Mouse (Mus musculus) splenic B cell, adult 2 months (primary cell): ENCODE measurements at regions not wholly inside any gene's neighbourhood (a gene's known extent, or its start where the extent isn't known, plus 50 kb on each side); places are given as distances from the start of the nearest gene placed in this dataset.

Experiments
- DNase-seq: peaks from one replicate; pipeline ENCODE4 v3.0.0-alpha.2; 2011; ENCODE audit warnings: low read depth, low spot score
- H3K27me3 ChIP-seq: 2 replicates; pipeline ENCODE4 v1.6.1; 2012; ENCODE audit warnings: mild to moderate bottlenecking, low read length, moderate library complexity, mixed read lengths; ENCODE audit not compliant: control insufficient read depth, poor library complexity, insufficient read depth, severe bottlenecking
- H3K36me3 ChIP-seq: 2 replicates; pipeline ENCODE4 v1.6.1; 2012; ENCODE audit warnings: mild to moderate bottlenecking, low read length, moderate library complexity, mixed read lengths; ENCODE audit not compliant: control insufficient read depth, poor library complexity, insufficient read depth, severe bottlenecking

DNA sequence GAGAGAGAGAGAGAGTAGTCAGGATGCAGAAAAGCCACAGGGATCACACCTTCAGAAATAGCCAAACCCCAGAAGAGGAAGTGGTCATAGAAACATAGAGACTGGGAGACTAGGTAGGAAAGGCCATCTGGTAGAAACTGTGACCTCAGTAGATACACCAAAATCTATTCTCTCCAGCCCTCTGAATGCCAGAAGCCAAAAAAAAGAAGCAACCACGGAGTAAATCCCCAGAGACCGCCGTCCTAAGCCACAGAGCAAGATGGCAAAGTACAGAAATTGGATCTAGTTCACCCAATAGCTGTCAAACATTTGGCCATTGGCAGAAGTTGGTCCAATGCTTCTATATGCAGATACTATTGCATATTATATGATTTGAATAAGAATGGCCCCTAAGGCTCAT is 86.5 kb upstream of the Usp24 start:
- no peak for DNase-seq
- Histone ChIP-seq H3K36me3 (no peaks in the 10 kb centered on the region), H3K27me3 (no peaks in the 10 kb centered on the region)

DNA sequence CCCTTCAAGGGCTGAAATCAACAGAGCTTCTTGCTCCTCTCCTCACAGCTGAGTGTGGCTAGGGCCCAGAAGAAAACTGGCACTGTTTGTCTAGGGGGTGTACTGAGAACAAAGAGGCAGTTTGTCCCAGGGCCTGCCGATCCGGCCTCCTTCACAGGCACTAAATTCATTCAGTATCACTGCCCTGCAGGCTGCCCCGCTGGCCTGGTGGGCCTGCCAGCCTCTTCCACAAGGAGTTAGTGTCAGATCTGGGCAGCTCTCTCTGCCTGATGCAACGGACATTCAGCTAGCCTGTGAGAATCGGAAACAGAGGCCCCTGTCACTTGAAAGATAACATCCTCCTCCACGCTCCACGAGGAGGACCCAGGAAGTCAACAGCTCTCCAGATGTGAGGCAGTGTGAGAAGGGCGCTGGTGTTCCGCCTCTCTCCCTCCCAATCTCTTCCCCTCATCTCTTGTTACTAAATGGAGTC is 83.5 kb upstream of the Usp24 start:
- no peaks in the 10 kb centered on the region for H3K27me3 ChIP-seq
- DNase-seq = no peak
- H3K36me3 ChIP-seq = no peaks in the 10 kb centered on the region

DNA sequence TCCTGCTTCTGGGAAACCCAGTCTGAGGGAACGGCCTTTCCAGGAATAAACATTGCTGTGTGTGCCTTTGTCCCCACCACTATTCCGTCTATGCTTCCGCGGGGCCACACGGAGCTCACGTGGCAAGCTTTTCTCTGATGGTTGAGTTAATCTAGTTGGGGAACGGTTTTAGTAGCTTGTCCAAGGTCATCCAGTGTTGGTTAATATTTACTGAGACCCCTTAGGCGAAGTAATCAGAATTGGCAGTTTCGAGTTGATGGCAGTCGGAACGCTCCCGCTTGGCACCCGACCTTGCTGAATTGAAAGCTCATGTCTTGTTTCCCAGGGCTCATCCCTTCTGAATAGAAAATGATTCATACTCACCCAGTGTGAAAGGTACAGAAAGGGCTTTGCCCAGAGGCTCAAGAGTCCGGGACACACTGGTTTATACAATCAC is 71.6 kb upstream of the Usp24 start:
- H3K27me3 ChIP-seq = no peaks in the 10 kb centered on the region
- no peak for DNase-seq
- H3K36me3 ChIP-seq = no peaks in the 10 kb centered on the region

DNA sequence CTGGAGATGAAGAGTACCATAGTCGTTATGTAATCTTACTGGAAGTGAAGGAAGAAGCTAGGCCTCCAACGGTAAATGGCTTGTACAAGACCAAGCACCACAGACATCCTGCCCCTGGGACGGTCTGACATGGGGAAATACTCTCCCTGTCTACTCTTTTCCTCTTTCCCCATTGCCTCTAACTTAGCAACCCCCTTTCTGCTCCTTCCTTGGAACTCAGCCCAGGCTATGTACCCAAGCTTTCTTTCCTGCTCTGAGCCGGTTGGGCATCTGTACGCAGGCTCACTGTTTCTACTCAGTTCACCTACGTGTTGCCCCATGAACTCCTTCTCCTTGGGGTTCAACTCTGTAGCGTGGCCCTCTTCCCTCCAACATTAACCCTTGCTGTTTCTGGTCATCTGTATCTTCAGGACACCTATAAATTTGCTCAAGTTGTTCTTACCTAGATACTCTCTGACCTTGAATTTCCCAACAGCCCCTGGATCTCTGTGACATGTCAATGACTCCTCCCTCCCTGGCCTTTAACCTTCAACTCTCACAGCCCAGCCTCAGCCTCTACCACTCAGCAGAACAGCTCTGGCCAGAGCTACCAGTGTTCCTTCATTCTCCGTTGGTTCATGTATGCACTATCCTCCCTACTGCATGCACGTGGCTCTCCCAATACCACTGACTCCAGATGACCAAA is 71.0 kb upstream of the Usp24 start:
- DNase-seq = no peak
- H3K36me3 ChIP-seq = no peaks in the 10 kb centered on the region
- no peaks in the 10 kb centered on the region for H3K27me3 ChIP-seq

DNA sequence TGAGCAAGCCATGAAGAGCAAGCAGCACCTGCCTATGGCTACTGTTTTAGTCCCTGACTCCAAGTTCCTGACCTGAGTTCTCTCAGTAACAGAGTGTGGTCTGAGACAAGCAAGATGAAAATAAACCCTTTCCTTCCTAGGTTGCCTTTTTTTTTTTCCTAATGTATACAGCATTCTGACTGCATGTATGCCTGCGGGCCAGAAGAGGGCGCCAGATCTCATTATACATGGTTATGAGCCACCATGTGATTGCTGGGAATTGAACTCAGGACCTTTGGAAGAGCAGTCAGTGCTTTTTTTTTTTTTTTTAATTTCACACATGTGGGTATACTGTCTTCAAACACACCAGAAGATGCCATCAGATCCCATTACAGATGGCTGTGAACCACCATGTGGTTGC is 69.3 kb upstream of the Usp24 start:
- H3K27me3 ChIP-seq = no peaks in the 10 kb centered on the region
- H3K36me3 ChIP-seq = no peaks in the 10 kb centered on the region
- DNase-seq = no peak

DNA sequence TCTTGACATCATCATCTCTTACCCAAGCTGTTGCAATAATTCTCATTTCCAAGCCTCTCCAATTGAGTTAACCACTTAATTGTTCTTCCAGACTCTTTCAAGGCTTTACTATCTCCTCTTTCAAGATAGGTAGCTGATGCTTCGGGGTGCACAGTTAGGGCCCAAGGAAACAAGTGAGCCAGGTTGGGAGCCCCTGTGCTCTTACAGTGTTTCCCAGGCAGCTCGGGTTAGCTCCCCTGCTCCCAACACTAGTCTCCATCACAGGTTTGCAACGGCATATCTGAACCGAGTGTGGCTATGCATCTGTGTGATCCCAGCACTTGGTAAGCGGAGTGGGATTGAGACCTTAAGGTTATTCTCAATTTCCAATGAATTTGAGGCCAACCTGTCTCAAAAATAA is 68.6 kb upstream of the Usp24 start:
- no peak for DNase-seq
- Histone ChIP-seq H3K27me3 (no peaks in the 10 kb centered on the region), H3K36me3 (no peaks in the 10 kb centered on the region)

DNA sequence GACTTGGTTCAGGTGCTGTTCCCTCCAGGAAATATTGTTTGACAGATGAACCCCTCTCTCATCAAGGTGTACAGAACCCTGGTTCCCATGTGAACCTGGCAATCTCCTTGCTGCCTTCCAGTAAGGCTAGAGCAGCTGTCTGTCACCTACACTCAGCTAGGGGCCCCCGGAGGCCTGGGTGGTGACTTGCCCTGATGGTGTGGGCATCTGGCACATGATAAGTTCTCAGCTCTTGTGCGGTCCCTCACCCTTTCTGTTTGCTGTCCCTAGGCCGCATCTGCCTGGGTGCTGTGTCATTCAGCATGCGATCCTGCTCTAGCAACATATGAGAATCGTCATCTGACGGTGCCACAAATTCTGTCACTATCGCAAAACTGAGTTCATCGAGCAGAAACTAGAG is 67.7 kb upstream of the Usp24 start:
- H3K27me3 ChIP-seq = no peaks in the 10 kb centered on the region
- DNase-seq = no peak
- no peaks in the 10 kb centered on the region for H3K36me3 ChIP-seq

DNA sequence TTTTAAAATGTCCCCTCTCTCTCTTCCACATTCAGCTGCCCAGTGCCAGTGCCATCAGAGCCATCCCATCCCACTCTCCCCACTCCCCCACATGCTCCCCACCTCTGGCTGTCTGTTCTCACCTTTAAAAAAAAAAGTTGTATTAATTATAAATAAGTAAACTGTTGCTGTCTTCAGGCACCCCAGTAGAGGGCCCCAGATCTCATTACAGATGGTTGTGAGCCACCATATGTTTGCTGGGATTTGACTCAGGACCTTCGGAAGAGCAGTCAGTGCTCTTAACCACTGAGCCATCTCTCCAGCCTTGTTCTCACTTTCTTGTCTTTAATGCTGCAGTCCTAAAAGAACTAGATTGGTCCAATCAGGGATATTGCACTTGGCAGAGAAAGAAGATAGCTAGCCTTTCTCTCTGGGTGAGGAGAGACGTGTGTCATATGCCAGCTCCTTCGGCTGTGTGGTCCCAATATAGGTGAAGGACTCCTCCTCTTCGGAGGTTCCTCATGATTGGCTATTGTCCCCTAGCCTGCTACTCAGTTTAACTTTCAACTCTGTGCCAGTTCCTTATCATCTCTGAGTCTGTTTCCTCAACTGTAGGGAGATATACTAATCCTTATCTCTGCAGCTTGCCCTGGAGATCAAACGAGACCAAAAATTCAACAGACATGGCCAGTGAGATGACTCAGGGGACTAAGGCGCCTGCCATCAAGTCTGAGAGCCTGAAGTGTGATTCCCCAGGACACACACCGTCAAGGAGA is 66.8 kb upstream of the Usp24 start:
- Histone ChIP-seq H3K36me3 (no peaks in the 10 kb centered on the region), H3K27me3 (no peaks in the 10 kb centered on the region)
- peak; percentile 8 for DNase-seq

DNA sequence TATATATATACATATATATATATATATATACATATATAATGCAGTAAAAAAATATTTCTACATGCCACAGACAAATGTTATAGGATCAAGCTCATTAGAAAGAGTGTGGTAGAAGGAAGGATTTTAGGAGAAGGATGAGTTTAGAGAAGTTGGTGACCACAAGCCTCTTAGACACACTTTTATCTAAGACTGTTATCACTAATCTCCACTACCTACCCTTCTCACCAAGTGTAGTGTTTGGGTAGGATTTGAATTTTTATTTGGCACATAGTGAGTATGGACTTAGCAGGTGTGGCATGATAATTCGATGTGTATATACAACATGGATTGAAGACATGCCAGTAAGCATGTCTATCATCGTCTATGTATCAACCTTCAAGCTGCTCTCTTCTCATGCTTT is 66.0 kb upstream of the Usp24 start:
- DNase-seq = no peak
- no peaks in the 10 kb centered on the region for H3K27me3 ChIP-seq
- no peaks in the 10 kb centered on the region for H3K36me3 ChIP-seq

DNA sequence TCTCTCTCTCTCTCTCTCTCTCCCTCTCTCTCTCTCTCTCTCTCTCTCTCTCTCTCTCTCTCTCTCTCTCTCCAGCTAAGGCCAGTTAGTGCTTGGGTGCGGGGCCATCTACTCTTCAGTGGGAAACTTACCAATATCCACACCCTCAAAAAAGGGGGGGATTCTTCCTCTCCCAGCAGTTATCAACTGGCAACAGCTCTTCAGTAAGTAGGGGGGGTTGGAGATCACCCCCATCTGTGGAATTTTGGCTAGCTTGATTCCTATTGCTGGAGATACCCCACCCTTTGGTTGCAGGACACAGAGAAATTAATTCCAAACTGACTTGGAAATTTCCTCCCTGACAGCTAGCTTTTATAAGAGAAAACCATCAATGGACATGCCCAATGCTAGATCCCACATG is 64.6 kb upstream of the Usp24 start:
- Histone ChIP-seq H3K27me3 (no peaks in the 10 kb centered on the region), H3K36me3 (no peaks in the 10 kb centered on the region)
- no peak for DNase-seq

DNA sequence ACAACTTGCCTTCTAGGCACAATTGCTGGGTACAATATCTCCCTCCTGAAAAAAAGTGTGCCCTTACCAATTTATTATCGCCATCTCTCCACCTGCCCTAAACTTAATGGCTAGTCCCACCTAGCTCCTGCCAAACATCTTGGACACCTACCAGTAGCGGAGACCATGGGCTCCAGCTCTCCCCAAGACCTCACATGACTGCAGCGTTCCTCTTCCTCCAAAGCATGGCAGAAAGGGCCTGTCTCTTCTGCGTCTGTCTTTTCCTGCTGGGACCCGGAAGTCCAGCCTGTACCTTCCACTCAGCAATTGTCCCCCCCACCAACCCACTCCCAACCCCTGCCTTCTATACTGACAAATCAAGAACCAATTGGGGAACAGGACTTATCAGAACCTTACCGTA is 63.1 kb upstream of the Usp24 start:
- H3K27me3 ChIP-seq = no peaks in the 10 kb centered on the region
- DNase-seq = no peak
- no peaks in the 10 kb centered on the region for H3K36me3 ChIP-seq

DNA sequence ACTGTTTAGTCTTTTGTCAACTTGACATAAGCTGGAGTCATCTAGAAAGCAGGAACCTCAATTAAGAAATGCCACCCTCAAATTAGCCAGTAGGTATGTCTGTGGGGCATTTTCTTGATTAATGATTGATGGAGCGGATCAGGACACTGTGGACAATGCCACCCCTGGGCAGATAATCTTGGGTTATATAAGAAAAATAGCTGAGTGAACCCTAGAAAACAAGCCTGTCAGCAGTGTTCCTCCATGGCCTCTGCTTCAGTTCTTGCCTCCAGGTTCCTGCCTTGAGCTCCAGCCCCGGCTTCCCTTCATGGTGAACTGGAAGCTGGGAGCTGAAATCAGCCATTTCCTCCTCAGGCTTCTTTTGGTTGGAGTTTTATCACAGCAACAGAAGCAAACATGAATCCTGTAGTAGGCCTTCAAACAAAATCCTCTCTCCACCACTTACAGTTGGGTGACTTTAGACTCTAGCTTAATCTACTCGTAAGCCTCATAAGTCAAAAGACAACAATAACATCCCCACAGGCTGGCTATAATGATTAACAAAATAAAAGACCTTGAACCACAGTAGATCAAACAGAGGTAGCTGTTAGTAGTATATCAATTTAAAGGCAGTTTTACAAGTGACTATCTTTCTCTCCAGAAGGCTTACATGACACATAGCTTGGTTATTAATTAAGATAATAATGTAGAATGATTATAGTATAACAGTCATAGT is 61.1 kb upstream of the Usp24 start:
- no peaks in the 10 kb centered on the region for H3K27me3 ChIP-seq
- no peaks in the 10 kb centered on the region for H3K36me3 ChIP-seq
- DNase-seq = no peak

DNA sequence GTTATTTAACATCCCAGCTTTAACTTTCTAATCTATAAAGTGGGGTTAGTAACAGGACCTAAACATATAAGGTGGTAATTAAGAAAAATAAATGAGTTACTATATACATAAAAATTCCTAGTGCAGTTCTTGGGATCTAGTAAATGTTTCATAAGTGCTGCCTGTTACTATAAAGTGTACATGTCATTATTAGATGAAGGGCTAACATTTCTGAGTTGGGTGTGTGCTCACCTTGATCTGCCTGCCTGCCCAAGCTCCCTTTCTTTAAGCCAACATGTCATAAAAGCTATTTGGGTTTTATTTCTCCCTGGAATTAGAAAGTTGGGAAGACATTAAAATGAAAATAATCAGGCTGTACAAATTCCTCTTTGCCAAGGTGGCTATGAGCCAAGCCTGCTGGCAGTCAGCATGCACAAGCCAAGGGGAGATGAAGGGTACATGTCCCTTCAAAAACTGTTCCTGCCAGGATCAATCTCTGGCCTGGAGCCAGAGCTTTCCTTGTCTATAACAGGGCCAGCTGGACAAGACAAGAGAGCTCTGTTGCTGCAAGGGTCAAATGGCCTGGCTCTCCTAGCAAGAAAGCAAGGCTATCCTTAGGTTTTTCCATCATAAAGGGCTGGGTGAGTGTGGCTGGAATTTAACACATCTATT is 59.9 kb upstream of the Usp24 start:
- no peaks in the 10 kb centered on the region for H3K27me3 ChIP-seq
- DNase-seq = no peak
- no peaks in the 10 kb centered on the region for H3K36me3 ChIP-seq

DNA sequence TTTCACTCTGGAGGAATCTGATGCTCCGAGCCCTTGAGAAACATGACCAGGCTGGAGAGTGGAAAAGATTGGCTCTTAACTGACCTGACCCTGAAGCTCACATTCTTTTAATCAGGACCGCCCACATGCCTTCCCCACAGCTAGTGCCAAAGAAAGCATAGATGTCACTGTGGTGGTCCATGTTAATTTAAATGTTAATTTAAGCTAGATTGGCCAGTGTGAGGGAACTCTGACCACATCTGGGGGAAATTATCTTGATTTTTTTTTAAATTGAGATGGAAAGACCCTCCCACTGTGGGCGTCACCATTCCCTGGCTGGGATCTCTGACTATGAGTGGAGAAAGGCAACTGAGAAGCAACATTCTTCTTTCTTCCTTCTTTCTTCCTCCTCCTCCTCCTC is 54.6 kb upstream of the Usp24 start:
- DNase-seq = no peak
- no peaks in the 10 kb centered on the region for H3K27me3 ChIP-seq
- H3K36me3 ChIP-seq = no peaks in the 10 kb centered on the region
